Mouse (Mus musculus): ENCODE data around the gene Gm30191.

- no peak for TF ChIP-seq POLR2A (IDR thresholded peaks at IDR 0.05; ENCODE audit: borderline replicate concordance, extremely low read depth, insufficient read depth, insufficient read length, poor library complexity, severe bottlenecking)
- TF ChIP-seq CTCF (IDR thresholded peaks at IDR 0.05; ENCODE audit: borderline replicate concordance, extremely low read depth, insufficient read depth, insufficient read length), result no peak
These were observed 9.1 kb downstream of the Gm30191 start for GRCm38 (mm10) chr4:134255854-134256253.
